Mouse (Mus musculus): Measurements from ENCODE around the gene Vps8.

DNA sequence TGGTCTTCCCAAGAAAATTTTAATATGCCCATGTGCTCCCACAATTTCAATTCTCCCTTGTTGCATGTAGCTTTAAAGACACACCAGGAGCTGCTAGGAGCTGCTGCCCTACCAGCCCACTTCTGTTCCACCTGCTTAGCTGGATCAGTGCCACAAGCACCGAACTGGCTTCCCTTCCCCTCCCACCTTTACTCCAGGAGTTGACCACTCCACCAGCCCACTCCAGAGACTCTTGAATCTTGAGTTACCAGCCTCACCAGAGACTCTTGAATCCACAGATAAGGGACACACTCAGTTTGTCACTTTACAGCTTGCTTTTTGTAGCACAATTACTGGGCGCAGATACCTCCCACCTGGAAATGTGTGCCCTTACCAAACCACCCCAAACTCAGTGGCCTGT lies 197.7 kb downstream of the Vps8 start:
- TF ChIP-seq CTCF (IDR thresholded peaks at IDR 0.05; ENCODE audit: low read depth) = no peak
- TF ChIP-seq EP300 (optimal IDR thresholded peaks at IDR 0.05) = no peak

All from stomach, postnatal 0 days (tissue).